Mouse (Mus musculus): ENCODE results near the gene Anxa6. TPM values are rescaled to one million over a fixed set of nuclear protein-coding genes. Genes with fewer than 3 reads are reported as not detected.
"Not testable (repeated sequence)": the region's sequence is repeated elsewhere in the genome, so short reads cannot be mapped to it uniquely, and the experiment has no call there.

The Anxa6 gene
- polyA plus RNA-seq, 1 experiment from 2014 or later = 39.9 TPM

GRCm38 (mm10) chr11:54972049-54972723, 61.1 kb downstream of the Anxa6 start:
- no peak for ATAC-seq (replicated peaks)
- Histone ChIP-seq H3K36me3 (no peaks in the 10 kb centered on the region), H3K4me1 (peaks cover 7% of the 10 kb centered on the region; the same call in 1 of the 2 replicates), H3K4me2 (replicated peaks) (no peak overlapping the region), H3K27me3 (no peaks in the 10 kb centered on the region), H3K27ac (replicated peaks) (no peak overlapping the region), H3K9me3 (no peaks in the 10 kb centered on the region), H3K4me3 (no peak overlapping the region), H3K9ac (replicated peaks) (no peak overlapping the region)
- 71% methylated on average over 4 of the region's 4 CpGs for WGBS

GRCm38 (mm10) chr11:54971365-54972048, 61.7 kb downstream of the Anxa6 start:
- H3K4me2 ChIP-seq (replicated peaks) = no peak overlapping the region
- no peak overlapping the region for H3K4me3 ChIP-seq
- no peaks in the 10 kb centered on the region for H3K27me3 ChIP-seq
- H3K27ac ChIP-seq (replicated peaks) = no peak overlapping the region
- H3K4me1 ChIP-seq = peaks cover 7% of the 10 kb centered on the region; the same call in 1 of the 2 replicates
- no peaks in the 10 kb centered on the region for H3K9me3 ChIP-seq
- no peak for ATAC-seq (replicated peaks)
- no peak overlapping the region for H3K9ac ChIP-seq (replicated peaks)
- H3K36me3 ChIP-seq = no peaks in the 10 kb centered on the region
- 73% methylated on average over 8 of the region's 8 CpGs for WGBS

GRCm38 (mm10) chr11:54965234-54965633, 68.0 kb downstream of the Anxa6 start:
- Histone ChIP-seq H3K4me1 (no peaks in the 10 kb centered on the region), H3K4me3 (no peak overlapping the region), H3K9me3 (no peaks in the 10 kb centered on the region), H3K27me3 (no peaks in the 10 kb centered on the region), H3K27ac (replicated peaks) (no peak overlapping the region), H3K36me3 (no peaks in the 10 kb centered on the region), H3K4me2 (replicated peaks) (no peak overlapping the region), H3K9ac (replicated peaks) (no peak overlapping the region)
- 86% methylated on average over 6 of the region's 6 CpGs for WGBS
- no peak for ATAC-seq (replicated peaks)

GRCm38 (mm10) chr11:54962810-54963209, 70.4 kb downstream of the Anxa6 start, which contains the start of gene Tnip1:
Gene Tnip1 (minus strand): TSS chr11:54962917.
- 49% methylated on average over 6 of the region's 6 CpGs for WGBS
- Histone ChIP-seq H3K4me3 (no peak within 1 kb of the TSS), H3K9me3 (no peaks in the 10 kb centered on the region), H3K27ac (replicated peaks) (no peak within 1 kb of the TSS), H3K27me3 (no peaks in the 10 kb centered on the region), H3K36me3 (no peaks in the 10 kb centered on the region), H3K4me1 (no peaks in the 10 kb centered on the region), H3K4me2 (replicated peaks) (no peak within 1 kb of the TSS), H3K9ac (replicated peaks) (no peak within 1 kb of the TSS)
- no peak for ATAC-seq (replicated peaks)

- no peak for ATAC-seq (replicated peaks)
- Histone ChIP-seq H3K27me3 (no peaks in the 10 kb centered on the region), H3K4me3 (no peak overlapping the region), H3K9ac (replicated peaks) (no peak overlapping the region), H3K9me3 (no peaks in the 10 kb centered on the region), H3K4me2 (replicated peaks) (no peak overlapping the region), H3K4me1 (no peaks in the 10 kb centered on the region), H3K36me3 (no peaks in the 10 kb centered on the region), H3K27ac (replicated peaks) (no peak overlapping the region)
- whole genome bisulfite sequencing = 67% methylated on average over 3 of the region's 3 CpGs
Observed at GRCm38 (mm10) chr11:54961921-54962320, 71.3 kb downstream of the Anxa6 start.

GRCm38 (mm10) chr11:54961164-54961850, 71.9 kb downstream of the Anxa6 start:
- Histone ChIP-seq H3K9me3 (no peaks in the 10 kb centered on the region), H3K27me3 (no peaks in the 10 kb centered on the region), H3K4me1 (no peaks in the 10 kb centered on the region), H3K9ac (replicated peaks) (no peak overlapping the region), H3K27ac (replicated peaks) (no peak overlapping the region), H3K4me3 (no peak overlapping the region), H3K4me2 (replicated peaks) (no peak overlapping the region), H3K36me3 (no peaks in the 10 kb centered on the region)
- ATAC-seq (replicated peaks) = no peak
- 71% methylated on average over 6 of the region's 6 CpGs for WGBS

GRCm38 (mm10) chr11:54960251-54960650, 73.0 kb downstream of the Anxa6 start:
- Histone ChIP-seq H3K27ac (replicated peaks) (no peak overlapping the region), H3K4me2 (replicated peaks) (no peak overlapping the region), H3K9me3 (no peaks in the 10 kb centered on the region), H3K4me3 (no peak overlapping the region), H3K36me3 (no peaks in the 10 kb centered on the region), H3K4me1 (no peaks in the 10 kb centered on the region), H3K9ac (replicated peaks) (no peak overlapping the region), H3K27me3 (no peaks in the 10 kb centered on the region)
- WGBS = 90% methylated on average over 6 of the region's 6 CpGs
- no peak for ATAC-seq (replicated peaks)

GRCm38 (mm10) chr11:54958571-54959073, 74.6 kb downstream of the Anxa6 start:
- Histone ChIP-seq H3K9me3 (no peaks in the 10 kb centered on the region), H3K4me2 (replicated peaks) (no peak overlapping the region), H3K36me3 (no peaks in the 10 kb centered on the region), H3K4me1 (peaks cover 12% of the 10 kb centered on the region), H3K27me3 (no peaks in the 10 kb centered on the region), H3K27ac (replicated peaks) (no peak overlapping the region), H3K4me3 (no peak overlapping the region), H3K9ac (replicated peaks) (no peak overlapping the region)
- no peak for ATAC-seq (replicated peaks)
- WGBS = 54% methylated on average over 3 of the region's 3 CpGs

- H3K4me1 ChIP-seq = peaks cover 12% of the 10 kb centered on the region
- not testable (repeated sequence) for ATAC-seq (replicated peaks); H3K9ac ChIP-seq (replicated peaks); H3K4me2 ChIP-seq (replicated peaks); H3K27me3 ChIP-seq; H3K9me3 ChIP-seq; H3K4me3 ChIP-seq; H3K36me3 ChIP-seq; H3K27ac ChIP-seq (replicated peaks)
- WGBS = 94% methylated on average over 3 of the region's 3 CpGs
Observed at GRCm38 (mm10) chr11:54957708-54958107, 75.5 kb downstream of the Anxa6 start.

- no peak for ATAC-seq (replicated peaks)
- peaks cover 12% of the 10 kb centered on the region for H3K4me1 ChIP-seq
- H3K9me3 ChIP-seq = no peaks in the 10 kb centered on the region
- no peaks in the 10 kb centered on the region for H3K36me3 ChIP-seq
- 60% methylated on average over 7 of the region's 7 CpGs for WGBS
- H3K9ac ChIP-seq (replicated peaks) = no peak overlapping the region
- H3K4me2 ChIP-seq (replicated peaks) = no peak overlapping the region
- H3K27me3 ChIP-seq = no peaks in the 10 kb centered on the region
- no peak overlapping the region for H3K27ac ChIP-seq (replicated peaks)
- no peak overlapping the region for H3K4me3 ChIP-seq
Observed at GRCm38 (mm10) chr11:54956912-54957311, 76.3 kb downstream of the Anxa6 start.

- peak overlapping the region; percentile 62 for H3K4me3 ChIP-seq
- under 1% methylated on average over 59 of the region's 59 CpGs for WGBS
- no peaks in the 10 kb centered on the region for H3K27me3 ChIP-seq
- peak overlapping the region; percentile 70 for H3K9ac ChIP-seq (replicated peaks)
- no peaks in the 10 kb centered on the region for H3K36me3 ChIP-seq
- ATAC-seq (replicated peaks) = peak; percentile 99
- no peaks in the 10 kb centered on the region for H3K9me3 ChIP-seq
- peaks cover 12% of the 10 kb centered on the region for H3K4me1 ChIP-seq
- peak overlapping the region; percentile 82 for H3K27ac ChIP-seq (replicated peaks)
- peak overlapping the region; percentile 65 for H3K4me2 ChIP-seq (replicated peaks)
Observed at GRCm38 (mm10) chr11:54955735-54956480, 77.3 kb downstream of the Anxa6 start.

Data from forebrain, embryonic 15.5 days (tissue).